In genomic region chr1:60823006-60823665, GRCm38 (mm10) we compare ENCODE assay signal across 8 mouse cellular contexts.
A peak's percentile ranks its signal among the peaks of the same experiment; 100 is the strongest.
DNase-seq lines count a peak whose midpoint lies in the region; ATAC-seq and TF ChIP-seq lines count a peak whose summit lies in the region.

No protein-coding gene starts in this region.

- H3K27me3 ChIP-seq in embryonic facial prominence, embryonic 14.5 days (replicated peaks; ENCODE audit: control insufficient read depth, insufficient read depth, low read length): no peaks in the 10 kb centered on the region
- no peaks in the 10 kb centered on the region for H3K27me3 ChIP-seq in lung, postnatal 0 days (replicated peaks; ENCODE audit: insufficient read depth, low read length)

- TF ChIP-seq EP300 in lung, postnatal 0 days (IDR thresholded peaks at IDR 0.05): no peak

- H3K4me1 ChIP-seq in embryonic facial prominence, embryonic 14.5 days (ENCODE audit: control insufficient read depth, insufficient read depth, low read length): peaks cover 21% of the 10 kb centered on the region
- H3K4me1 ChIP-seq in lung, postnatal 0 days (ENCODE audit: insufficient read depth, low read depth, low read length): peaks cover 17% of the 10 kb centered on the region; the same call in 1 of the 2 replicates

- no peak for DNase-seq in cerebellum, adult 11 months
- peak; percentile 81 to 82 for DNase-seq in B cell, adult 2 months
- peak; percentile 20 to 25 for DNase-seq in adrenal gland, postnatal 4 days (ENCODE audit: low spot score in 2 of 2)
- peak; percentile 88 for DNase-seq in embryonic facial prominence, embryonic 14.5 days (ENCODE audit: low spot score)
- DNase-seq in kidney, postnatal 36 days: peak; percentile 34 to 66
- DNase-seq in lung, postnatal 0 days (ENCODE audit: low spot score): peak; percentile 67
- DNase-seq in spleen, postnatal 14 days (ENCODE audit: low spot score in 2 of 2): peak; percentile 34 to 50

- 0 out of 2 replicates have a peak, but pooled peaks have one; percentile 26 for ATAC-seq in cerebellum, adult (ENCODE audit: insufficient number of reproducible peaks, low FRiP score, low TSS enrichment)
- ATAC-seq in embryonic facial prominence, embryonic 14.5 days (ENCODE audit: low read depth): peak; percentile 49
- no peak for ATAC-seq in lung, postnatal 0 days

- H3K4me2 ChIP-seq in embryonic facial prominence, embryonic 14.5 days (ENCODE audit: low read depth, low read length): no peak overlapping the region
- no peak overlapping the region for H3K4me2 ChIP-seq in lung, postnatal 0 days (replicated peaks; ENCODE audit: low read depth, low read length)

- no peak overlapping the region for H3K4me3 ChIP-seq in embryonic facial prominence, embryonic 14.5 days (ENCODE audit: low read depth, low read length)
- H3K4me3 ChIP-seq in lung, postnatal 0 days (ENCODE audit: low read depth, low read length): no peak overlapping the region

- no peaks in the 10 kb centered on the region for H3K9me3 ChIP-seq in embryonic facial prominence, embryonic 14.5 days (ENCODE audit: control insufficient read depth, low read length)
- no peaks in the 10 kb centered on the region for H3K9me3 ChIP-seq in lung, postnatal 0 days (ENCODE audit: low read length)

- no peaks in the 10 kb centered on the region for H3K36me3 ChIP-seq in embryonic facial prominence, embryonic 14.5 days (ENCODE audit: control insufficient read depth, insufficient read depth, low read length)
- no peaks in the 10 kb centered on the region for H3K36me3 ChIP-seq in lung, postnatal 0 days (ENCODE audit: insufficient read depth, low read length)

- H3K9ac ChIP-seq in embryonic facial prominence, embryonic 14.5 days (ENCODE audit: low read depth, low read length): no peak overlapping the region
- no peak overlapping the region for H3K9ac ChIP-seq in lung, postnatal 0 days (replicated peaks; ENCODE audit: low read depth)

- 42% methylated on average over 8 of the region's 8 CpGs for WGBS in embryonic facial prominence, embryonic 14.5 days
- WGBS in lung, postnatal 0 days: 61% methylated on average over 8 of the region's 8 CpGs

- TF ChIP-seq CTCF in lung, postnatal 0 days (IDR thresholded peaks at IDR 0.05): peak; percentile 67

- H3K27ac ChIP-seq in embryonic facial prominence, embryonic 14.5 days (replicated peaks; ENCODE audit: low read depth, low read length): no peak overlapping the region
- no peak overlapping the region for H3K27ac ChIP-seq in lung, postnatal 0 days (ENCODE audit: low read length)
